In the genomic region with DNA sequence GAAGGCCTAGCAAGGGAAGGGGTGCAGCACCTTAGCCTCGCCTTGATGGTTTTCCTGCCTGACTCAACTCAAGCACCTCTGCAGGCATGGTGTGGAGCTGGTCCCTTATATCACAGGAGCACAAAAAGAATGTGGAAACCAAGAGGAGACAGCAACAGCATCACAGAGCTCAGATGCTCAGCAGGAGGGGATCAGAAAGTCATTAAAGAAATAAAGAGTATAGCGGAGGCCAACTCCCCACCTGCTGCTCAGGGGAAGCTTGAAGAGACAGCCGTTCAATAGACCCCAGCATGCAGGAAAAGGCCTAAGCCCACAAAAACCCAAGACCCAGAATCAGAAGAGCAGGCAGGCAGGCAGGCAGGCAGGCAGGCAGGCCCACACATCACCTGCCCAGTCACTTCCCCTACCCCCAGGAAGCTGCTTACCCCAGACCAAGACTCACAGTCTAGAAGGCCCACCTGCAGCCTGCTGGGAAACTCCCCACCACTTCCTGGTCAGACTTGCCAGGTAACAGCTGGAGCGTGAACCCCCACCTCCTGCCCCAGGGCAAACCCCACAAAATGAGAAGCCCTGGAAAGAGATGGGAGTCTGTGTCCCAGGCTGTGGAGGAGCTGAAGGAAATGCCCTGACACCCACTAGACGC, we compare ENCODE assay signal across 9 mouse cellular contexts. TPM values are rescaled to one million over a fixed set of nuclear protein-coding genes. Genes with fewer than 3 reads are reported as not detected.
A peak's percentile ranks its signal among the peaks of the same experiment; 100 is the strongest.
DNase-seq lines count a peak whose midpoint lies in the region; ATAC-seq and TF ChIP-seq lines count a peak whose summit lies in the region.
"Had no signal": no experiment of that assay in that cellular context is flagged by ENCODE, and none has a peak within 500 bp of the region (broad histone marks: within the 10 kb centered on the region; RNA-seq: fewer than 3 reads in every experiment).

No protein-coding gene starts in this region.

- no peak for TF ChIP-seq CTCF in kidney, postnatal 0 days (IDR thresholded peaks at IDR 0.05; ENCODE audit: low read depth)
- TF ChIP-seq CTCF in G1E (IDR thresholded peaks at IDR 0.05; ENCODE audit: low read depth, low read length): no peak
- no peak for TF ChIP-seq CTCF in thymus, adult 2 months (IDR thresholded peaks at IDR 0.05; ENCODE audit: borderline replicate concordance, control insufficient read depth, extremely low read depth, insufficient read depth, low read length, poor library complexity)

- no peak for DNase-seq in kidney, postnatal 0 days (ENCODE audit: low spot score)
- no peak for DNase-seq in kidney, adult 18-20 months
- no peak for DNase-seq in G1E (ENCODE audit: low spot score)
- DNase-seq in induced T-regulatory cell, adult 2 months (ENCODE audit: low read depth): peak; percentile 83
- DNase-seq in thymus, adult 2 months: peak; percentile 80
- DNase-seq in layer of hippocampus, postnatal 36 days: no peak
- no peak for DNase-seq in urinary bladder, adult 18-20 months (ENCODE audit: low spot score in 2 of 2)
- DNase-seq: adrenal gland, adult 2 months had no signal

- peaks cover 45% of the 10 kb centered on the region for H3K4me1 ChIP-seq in kidney, postnatal 0 days (replicated peaks; ENCODE audit: insufficient read depth, low read length)
- H3K4me1 ChIP-seq in G1E (ENCODE audit: insufficient read depth, low read depth, low read length): peaks cover 98% of the 10 kb centered on the region
- peaks cover 90% of the 10 kb centered on the region for H3K4me1 ChIP-seq in thymus, adult 2 months (replicated peaks; ENCODE audit: control insufficient read depth, insufficient read depth, low read length)

- no peaks in the 10 kb centered on the region for H3K9me3 ChIP-seq in kidney, postnatal 0 days (replicated peaks; ENCODE audit: low read length)
- no peaks in the 10 kb centered on the region for H3K9me3 ChIP-seq in G1E (replicated peaks)

- H3K9ac ChIP-seq in kidney, postnatal 0 days (ENCODE audit: low read depth, low read length): no peak overlapping the region

- no peak for TF ChIP-seq POLR2A in thymus, adult 2 months (IDR thresholded peaks at IDR 0.05; ENCODE audit: control insufficient read depth, extremely low read depth, insufficient read depth, low read length, poor library complexity)

- H3K27ac ChIP-seq in kidney, postnatal 0 days: no peak overlapping the region
- peak overlapping the region; percentile 88 for H3K27ac ChIP-seq in thymus, adult 2 months (ENCODE audit: control insufficient read depth, insufficient read depth, low read length)

- no peak overlapping the region for H3K4me2 ChIP-seq in kidney, postnatal 0 days (ENCODE audit: low read length)

- H3K4me3 ChIP-seq in kidney, postnatal 0 days (replicated peaks; ENCODE audit: low read depth, low read length): no peak overlapping the region
- peak overlapping the region; percentile 52; the same call in 1 of the 2 replicates for H3K4me3 ChIP-seq in G1E (ENCODE audit: low read depth, low read length)
- no peak overlapping the region for H3K4me3 ChIP-seq in thymus, adult 2 months (ENCODE audit: control insufficient read depth, insufficient read depth, low read length)
- H3K4me3 ChIP-seq: myocyte had no signal

- 81% methylated on average over 5 of the region's 5 CpGs for WGBS in kidney, postnatal 0 days
- 6% methylated on average over 5 of the region's 5 CpGs for WGBS in thymus, adult 2 months

- H3K36me3 ChIP-seq in kidney, postnatal 0 days (ENCODE audit: insufficient read depth, low read length): no peaks in the 10 kb centered on the region
- H3K36me3 ChIP-seq in G1E (replicated peaks): peaks cover 83% of the 10 kb centered on the region
- H3K36me3 ChIP-seq in thymus, adult 2 months (ENCODE audit: control insufficient read depth, insufficient read depth, low read length): no peaks in the 10 kb centered on the region

- peak; percentile 25; the same call in 1 of the 2 replicates for ATAC-seq in kidney, postnatal 0 days (replicated peaks; ENCODE audit: low FRiP score, low read depth)
- ATAC-seq in G1E (ENCODE audit: extremely low read depth, insufficient number of reproducible peaks, low FRiP score, poor library complexity, severe bottlenecking): no peak

- H3K27me3 ChIP-seq in kidney, postnatal 0 days (ENCODE audit: insufficient read depth, low read length): no peaks in the 10 kb centered on the region
- no peaks in the 10 kb centered on the region for H3K27me3 ChIP-seq in G1E (ENCODE audit: insufficient read depth, low read length)
- no peaks in the 10 kb centered on the region for H3K27me3 ChIP-seq in thymus, adult 2 months (ENCODE audit: control insufficient read depth, insufficient read depth, low read length)

RNA-seq across cellular contexts. Expression of a gene that starts 39.6 kb away (rescaled TPM):
- 23.8 and 24.6 TPM in 2 replicates for polyA plus RNA-seq in kidney, postnatal 0 days (2015; fragmentation: Nextera tagmentation; extraction: Ambion mirVana)
- total RNA-seq in G1E (2014; fragmentation: Nextera tagmentation) (62.1 and 66.9 TPM in 2 replicates), G1E (2017) (15.6 and 17.3 TPM in 2 replicates)
- polyA plus RNA-seq in G1E (2012): 58.6 and 64.7 TPM in 2 replicates
- polyA plus RNA-seq in thymus, adult 2 months (2012; rRNA removed): 156 and 182 TPM in 2 replicates
- total RNA-seq in layer of hippocampus, postnatal 36 days (2021): 100 to 1,000 TPM in 1 of 2 experiments, 10 to 100 TPM in 1; 96.5 to 108 TPM

Comparison
In these comparisons a context has a peak if more than half of its experiments do, and no peak if none do; other contexts are left out.
1. DNase-seq: peak in induced T-regulatory cell, adult 2 months (single experiment) and thymus, adult 2 months (single experiment); none in kidney, postnatal 0 days (single experiment), kidney, adult 18-20 months (single experiment), G1E (single experiment), layer of hippocampus, postnatal 36 days (0 of 2) and urinary bladder, adult 18-20 months (0 of 2).